Mouse (Mus musculus): ENCODE data around the gene 4933434E20Rik. TPM values are rescaled to one million over a fixed set of nuclear protein-coding genes. Genes with fewer than 3 reads are reported as not detected.

Gene 4933434E20Rik
- 188 TPM in 2 replicates for polyA plus RNA-seq (2015; fragmentation: Nextera tagmentation; extraction: Ambion mirVana)

DNA sequence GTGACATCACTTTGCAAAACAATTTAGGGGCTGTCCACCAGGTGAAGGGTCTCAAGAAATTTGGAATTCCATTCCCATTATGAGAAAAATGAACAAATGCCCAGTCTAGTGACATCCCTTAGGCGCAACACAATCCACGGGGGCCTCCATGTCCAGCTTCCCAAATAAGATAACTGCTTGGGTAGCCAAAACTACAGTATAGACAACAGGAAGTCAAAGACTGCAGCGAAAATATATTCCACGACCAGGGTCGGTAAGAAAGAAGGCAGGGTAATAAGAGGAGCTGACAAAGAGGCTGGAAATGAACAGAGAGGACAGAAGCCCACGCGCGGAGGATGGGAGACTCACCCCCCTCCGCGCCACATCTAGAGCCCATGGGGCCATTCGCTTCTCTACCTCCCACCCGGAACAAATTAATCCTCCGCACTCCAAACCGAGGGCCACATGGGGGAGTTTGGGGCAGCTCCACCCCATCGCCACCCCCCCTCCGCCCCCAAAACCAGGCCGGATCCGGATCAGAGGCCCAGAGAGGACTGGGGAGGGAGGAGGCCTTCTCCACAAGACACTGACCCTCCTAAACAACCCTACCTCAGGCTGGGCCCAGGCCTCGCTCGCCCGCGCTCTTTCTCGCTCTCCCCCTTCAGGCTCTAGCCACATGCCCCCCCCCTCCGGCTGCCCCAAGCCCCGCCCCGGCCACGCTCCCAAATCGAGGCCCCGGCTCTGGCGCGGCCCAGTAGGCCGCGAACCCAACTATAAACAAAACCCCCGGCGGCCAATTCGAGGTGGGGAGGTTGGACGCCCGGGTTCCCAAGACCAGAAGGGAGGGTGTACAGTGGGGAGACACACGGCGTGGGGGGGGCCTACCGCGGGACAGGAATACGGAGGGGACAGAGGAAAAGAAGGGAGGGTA lies at the start of gene 4933434E20Rik:
TSS of gene 4933434E20Rik (plus strand) at position 196 of the 910 bp plus-strand sequence.
- ATAC-seq = peak; percentile 70
- peaks cover 3% of the 10 kb centered on the region; the same call in 1 of the 2 replicates for H3K36me3 ChIP-seq
- peak within 1 kb of the TSS; percentile 81 for H3K4me3 ChIP-seq (replicated peaks)
- H3K9ac ChIP-seq = peak within 1 kb of the TSS; percentile 96
- H3K4me2 ChIP-seq (replicated peaks) = peak within 1 kb of the TSS; percentile 61
- H3K4me1 ChIP-seq (replicated peaks) = peaks cover 2% of the 10 kb centered on the region
- WGBS = under 1% methylated on average over 43 of the region's 43 CpGs
- H3K27me3 ChIP-seq (replicated peaks) = no peaks in the 10 kb centered on the region
- peak within 1 kb of the TSS; percentile 95 for H3K27ac ChIP-seq
- no peaks in the 10 kb centered on the region for H3K9me3 ChIP-seq

DNA sequence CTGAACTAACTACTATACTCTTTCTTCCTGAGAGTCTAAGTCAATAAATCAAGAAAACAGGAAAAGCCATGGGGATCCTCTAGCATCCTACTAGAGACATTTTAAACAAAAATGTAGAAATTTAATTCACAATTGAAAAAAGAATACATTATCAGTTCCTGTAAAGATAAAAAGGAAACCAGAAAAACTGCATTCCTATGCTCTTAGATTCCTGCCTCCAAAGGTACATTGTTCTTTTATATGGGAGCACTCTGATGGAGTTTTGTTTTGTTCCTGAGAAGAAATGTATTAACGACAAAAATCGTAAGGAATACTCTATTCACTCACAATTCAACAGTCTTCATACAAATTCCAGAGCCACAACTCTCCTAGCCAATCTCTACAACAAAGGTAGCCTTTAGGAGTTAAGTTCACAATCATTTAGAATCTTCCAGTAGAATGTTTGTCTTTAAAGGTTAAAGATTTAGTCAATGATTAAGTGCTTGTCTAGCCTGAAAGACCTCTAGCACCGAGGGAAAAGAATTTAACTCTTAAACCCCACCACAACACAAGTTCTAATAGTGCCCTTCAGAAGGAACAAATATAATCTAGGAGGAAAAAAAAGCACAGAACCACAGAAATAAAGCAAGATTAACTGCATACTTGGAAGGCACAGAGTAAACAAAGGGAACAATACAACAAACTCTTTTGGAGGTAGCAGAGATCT lies 47.2 kb upstream of the 4933434E20Rik start:
- no peak overlapping the region for H3K4me3 ChIP-seq (replicated peaks)
- H3K9ac ChIP-seq = no peak overlapping the region
- no peaks in the 10 kb centered on the region for H3K27me3 ChIP-seq (replicated peaks)
- H3K4me2 ChIP-seq (replicated peaks) = no peak overlapping the region
- H3K4me1 ChIP-seq (replicated peaks) = 0 out of 2 replicates have a peak, but pooled peaks cover 2% of the 10 kb centered on the region
- 33% methylated on average over 3 of the region's 3 CpGs for WGBS
- peaks cover 36% of the 10 kb centered on the region for H3K36me3 ChIP-seq
- no peak for ATAC-seq
- H3K9me3 ChIP-seq = no peaks in the 10 kb centered on the region
- H3K27ac ChIP-seq = no peak overlapping the region

DNA sequence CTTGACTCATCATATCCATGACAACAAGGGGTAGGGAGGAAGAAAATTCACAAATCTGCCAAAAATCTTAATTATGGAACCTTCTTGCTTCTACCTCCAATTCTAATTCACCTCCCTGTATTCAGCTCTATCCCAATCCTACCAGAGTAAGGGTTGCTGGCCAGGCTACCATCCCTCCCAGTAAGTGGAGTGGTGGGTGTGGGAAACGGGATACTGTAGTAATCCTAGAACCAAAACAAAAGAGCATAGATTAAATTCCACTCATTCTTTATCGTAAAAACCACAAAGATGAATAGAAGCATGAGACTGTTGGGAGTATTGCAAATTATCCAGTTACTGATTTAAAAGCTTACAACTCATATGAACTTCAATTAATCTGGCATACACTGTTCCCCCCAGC lies 41.1 kb upstream of the 4933434E20Rik start:
- Histone ChIP-seq H3K27ac (no peak overlapping the region), H3K9me3 (no peaks in the 10 kb centered on the region), H3K27me3 (replicated peaks) (no peaks in the 10 kb centered on the region), H3K4me3 (replicated peaks) (no peak overlapping the region), H3K36me3 (peaks cover 57% of the 10 kb centered on the region), H3K4me2 (replicated peaks) (no peak overlapping the region), H3K9ac (no peak overlapping the region), H3K4me1 (replicated peaks) (no peaks in the 10 kb centered on the region)
- WGBS = 73% methylated on average over 2 of the region's 2 CpGs
- ATAC-seq = no peak

DNA sequence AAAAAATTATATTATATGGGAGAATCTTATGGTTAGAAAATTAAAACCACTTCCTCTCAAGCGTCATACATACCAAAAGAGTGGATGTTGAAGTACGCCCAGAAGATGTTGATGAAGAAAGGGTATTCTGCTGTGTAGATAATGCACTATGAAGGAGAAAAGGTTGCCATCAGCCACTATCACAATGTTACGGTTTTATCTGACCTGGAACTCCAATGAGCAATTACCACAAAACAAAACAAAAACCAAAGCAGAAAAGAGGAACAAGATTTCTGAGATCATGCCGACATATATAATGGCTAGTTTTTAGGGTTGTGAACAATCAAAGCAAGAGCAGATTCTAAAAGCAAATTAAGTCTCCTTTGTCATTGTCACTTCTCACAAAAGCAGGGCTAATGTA lies 34.8 kb upstream of the 4933434E20Rik start:
- no peak overlapping the region for H3K27ac ChIP-seq
- no peak overlapping the region for H3K9ac ChIP-seq
- peaks cover 61% of the 10 kb centered on the region for H3K36me3 ChIP-seq
- no peaks in the 10 kb centered on the region for H3K27me3 ChIP-seq (replicated peaks)
- no peaks in the 10 kb centered on the region for H3K9me3 ChIP-seq
- no peak overlapping the region for H3K4me3 ChIP-seq (replicated peaks)
- no peak overlapping the region for H3K4me2 ChIP-seq (replicated peaks)
- WGBS = 98% methylated on average over 4 of the region's 4 CpGs
- no peak for ATAC-seq
- no peaks in the 10 kb centered on the region for H3K4me1 ChIP-seq (replicated peaks)

DNA sequence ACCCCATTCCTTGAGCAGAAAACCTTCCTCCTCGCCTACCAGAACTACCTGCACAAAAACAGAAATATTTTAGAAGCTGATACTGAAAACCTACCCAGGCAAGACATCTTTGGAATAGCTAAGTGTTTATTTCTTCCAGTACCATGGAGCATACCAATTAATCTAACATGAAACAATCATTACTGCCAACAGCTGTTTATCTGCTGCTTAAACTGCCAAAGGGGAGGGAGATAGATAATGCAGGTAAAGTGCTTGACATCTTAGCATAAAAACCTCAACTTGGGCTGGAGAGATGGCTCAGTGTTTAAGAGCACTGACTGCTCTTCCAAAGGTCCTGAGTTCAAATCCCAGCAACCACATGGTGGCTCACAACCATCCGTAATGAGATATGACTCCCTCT lies 16.8 kb upstream of the 4933434E20Rik start:
- no peaks in the 10 kb centered on the region for H3K9me3 ChIP-seq
- ATAC-seq = no peak
- H3K4me2 ChIP-seq (replicated peaks) = no peak overlapping the region
- no peaks in the 10 kb centered on the region for H3K4me1 ChIP-seq (replicated peaks)
- WGBS = 94% methylated on average over 2 of the region's 2 CpGs
- no peak overlapping the region for H3K27ac ChIP-seq
- no peak overlapping the region for H3K4me3 ChIP-seq (replicated peaks)
- H3K27me3 ChIP-seq (replicated peaks) = no peaks in the 10 kb centered on the region
- H3K9ac ChIP-seq = no peak overlapping the region
- peaks cover 14% of the 10 kb centered on the region; the same call in 1 of the 2 replicates for H3K36me3 ChIP-seq

DNA sequence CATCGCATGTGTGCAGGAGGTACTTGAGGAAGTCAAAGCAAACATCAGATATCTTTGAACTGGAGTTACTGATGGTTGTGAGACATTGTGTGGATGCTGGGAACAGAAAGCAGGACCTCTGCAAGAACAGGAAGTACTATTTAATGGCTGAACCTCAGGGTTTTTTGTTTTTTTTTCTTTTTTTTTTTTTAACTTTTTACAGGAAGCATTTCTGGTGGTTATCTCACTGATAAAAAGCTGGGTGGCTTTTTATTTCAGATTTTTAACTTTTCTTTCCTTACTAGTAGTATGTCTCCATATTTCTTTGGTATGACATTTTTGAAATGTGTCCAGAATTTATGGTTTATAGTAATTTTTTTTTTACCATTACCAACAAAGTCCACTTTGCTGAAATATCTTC lies 15.2 kb upstream of the 4933434E20Rik start:
- H3K9me3 ChIP-seq = no peaks in the 10 kb centered on the region
- no peaks in the 10 kb centered on the region for H3K27me3 ChIP-seq (replicated peaks)
- no peak overlapping the region for H3K9ac ChIP-seq
- no peak overlapping the region for H3K4me2 ChIP-seq (replicated peaks)
- H3K4me1 ChIP-seq (replicated peaks) = no peaks in the 10 kb centered on the region
- H3K4me3 ChIP-seq (replicated peaks) = no peak overlapping the region
- peaks cover 14% of the 10 kb centered on the region; the same call in 1 of the 2 replicates for H3K36me3 ChIP-seq
- WGBS = 97% methylated on average over 1 of the region's 1 CpGs
- ATAC-seq = no peak
- H3K27ac ChIP-seq = no peak overlapping the region

DNA sequence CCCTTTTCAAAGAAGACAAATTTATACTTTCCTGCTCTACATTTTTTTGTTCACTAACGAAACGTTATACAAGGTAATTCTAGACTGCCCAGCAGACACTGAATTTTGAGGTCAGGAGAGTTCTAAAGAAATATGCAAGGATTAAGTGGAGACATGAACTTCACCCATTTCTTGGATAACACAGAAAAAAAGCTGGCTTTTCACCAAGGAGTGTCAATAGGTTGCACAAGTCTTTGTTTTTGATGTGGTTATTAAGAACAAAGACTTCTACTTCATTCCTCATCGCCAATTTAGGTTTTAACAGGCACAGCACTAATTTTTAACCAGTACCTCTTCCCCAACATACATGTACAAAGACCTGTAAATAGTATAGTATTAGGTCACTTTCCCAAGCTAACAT lies 1.7 kb upstream of the 4933434E20Rik start:
- Histone ChIP-seq H3K4me2 (replicated peaks) (no peak overlapping the region), H3K27ac (no peak overlapping the region), H3K36me3 (no peaks in the 10 kb centered on the region), H3K4me3 (replicated peaks) (no peak overlapping the region), H3K9me3 (no peaks in the 10 kb centered on the region), H3K27me3 (replicated peaks) (no peaks in the 10 kb centered on the region), H3K4me1 (replicated peaks) (no peaks in the 10 kb centered on the region; the same call in none of the 2 replicates), H3K9ac (no peak overlapping the region)
- WGBS = 59% methylated on average over 3 of the region's 3 CpGs
- no peak for ATAC-seq

DNA sequence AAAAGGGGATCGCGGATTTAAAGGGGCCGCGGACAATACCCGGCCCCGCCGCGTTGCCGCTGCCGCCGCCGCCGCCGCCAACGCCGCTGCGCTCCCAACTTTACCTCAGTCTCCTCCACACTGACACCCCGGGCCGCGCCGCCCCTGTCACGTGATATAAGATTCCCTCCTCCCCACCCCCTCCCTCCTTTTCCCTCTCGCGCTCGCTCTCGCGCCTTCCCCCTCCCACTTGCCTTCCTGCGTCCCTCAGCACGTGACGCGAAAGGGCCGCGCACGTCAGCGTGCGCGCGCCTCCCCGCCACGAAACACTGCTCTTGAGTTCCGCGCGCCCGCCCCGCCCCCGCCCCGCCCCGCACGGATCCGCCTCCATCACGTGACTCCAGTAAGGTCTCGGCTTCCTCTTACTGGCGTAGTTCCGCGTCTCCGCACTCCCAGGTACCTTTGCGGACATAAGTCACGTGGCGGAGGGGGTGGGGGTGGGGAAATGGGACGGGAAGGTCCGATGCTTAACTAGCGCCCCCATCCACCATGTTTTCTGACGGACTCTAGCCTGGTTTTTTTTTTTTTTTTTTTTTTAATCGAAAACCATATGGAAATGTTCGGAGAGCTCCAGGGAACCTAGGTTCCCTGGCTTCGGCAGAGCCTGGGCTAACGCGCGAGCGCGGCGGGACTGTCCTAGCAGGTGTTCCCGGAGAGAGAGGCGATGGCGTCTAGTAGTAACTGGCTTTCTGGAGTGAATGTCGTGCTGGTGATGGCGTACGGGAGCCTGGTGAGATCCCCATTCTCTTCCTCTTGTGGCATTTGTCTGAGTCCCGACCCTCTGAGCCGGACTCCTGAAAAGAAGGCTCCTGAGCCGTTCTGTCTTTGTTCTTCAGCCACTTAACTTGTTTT lies 1.2 kb downstream of the 4933434E20Rik start, which contains the start of gene Ubap2l:
TSS of gene Ubap2l (minus strand) at position 278 of the 891 bp plus-strand sequence.
- peaks cover 2% of the 10 kb centered on the region for H3K4me1 ChIP-seq (replicated peaks)
- H3K27ac ChIP-seq = peak within 1 kb of the TSS; percentile 95
- peak within 1 kb of the TSS; percentile 61 for H3K4me2 ChIP-seq (replicated peaks)
- no peaks in the 10 kb centered on the region for H3K9me3 ChIP-seq
- H3K27me3 ChIP-seq (replicated peaks) = no peaks in the 10 kb centered on the region
- WGBS = under 1% methylated on average over 80 of the region's 81 CpGs
- peak within 1 kb of the TSS; percentile 81 for H3K4me3 ChIP-seq (replicated peaks)
- peak within 1 kb of the TSS; percentile 96 for H3K9ac ChIP-seq
- ATAC-seq = peak; percentile 95
- H3K36me3 ChIP-seq = peaks cover 4% of the 10 kb centered on the region; the same call in 1 of the 2 replicates

DNA sequence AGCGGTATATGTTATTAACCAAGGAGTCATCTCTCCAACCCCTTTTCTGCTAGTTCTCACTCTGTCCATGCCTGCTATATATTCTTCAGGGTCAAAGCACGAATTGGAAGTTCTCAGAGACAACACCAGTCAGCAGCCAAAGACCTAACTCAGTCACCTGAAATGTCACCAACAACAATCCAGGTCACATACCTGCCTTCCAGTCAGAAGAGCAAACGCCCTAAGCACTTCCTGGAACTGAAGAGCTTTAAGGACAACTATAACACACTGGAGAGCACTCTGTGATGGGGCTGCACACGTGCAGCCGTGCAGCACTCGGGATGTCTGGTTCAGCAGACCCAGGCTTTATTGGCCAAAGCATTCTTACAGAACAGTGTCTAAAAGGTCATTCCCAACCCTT lies 10.1 kb downstream of the 4933434E20Rik start:
- H3K27ac ChIP-seq = no peak overlapping the region
- 92% methylated on average over 6 of the region's 6 CpGs for WGBS
- no peaks in the 10 kb centered on the region for H3K4me1 ChIP-seq (replicated peaks)
- no peaks in the 10 kb centered on the region for H3K9me3 ChIP-seq
- no peak overlapping the region for H3K4me2 ChIP-seq (replicated peaks)
- H3K27me3 ChIP-seq (replicated peaks) = no peaks in the 10 kb centered on the region
- peaks cover 14% of the 10 kb centered on the region for H3K36me3 ChIP-seq
- ATAC-seq = no peak
- no peak overlapping the region for H3K9ac ChIP-seq
- no peak overlapping the region for H3K4me3 ChIP-seq (replicated peaks)

DNA sequence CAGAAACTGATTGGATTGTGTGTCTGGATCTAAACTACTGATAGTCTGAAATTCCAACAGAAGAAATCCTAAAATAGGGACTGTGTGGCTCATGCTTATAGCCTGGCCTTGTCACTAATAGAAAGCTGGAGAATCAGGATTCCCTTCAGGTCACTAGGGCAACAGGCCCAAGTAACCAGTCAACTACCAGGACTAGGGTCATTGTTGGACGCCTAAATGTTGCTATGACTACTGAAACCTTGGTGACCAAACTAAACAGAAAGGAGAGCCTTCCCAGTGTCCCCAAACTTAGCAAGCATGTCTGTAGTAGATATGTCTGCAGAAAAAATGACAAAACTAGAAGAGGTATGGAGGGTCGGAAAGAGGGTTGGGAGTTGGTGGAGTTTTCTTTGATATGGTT lies 11.1 kb downstream of the 4933434E20Rik start:
- Histone ChIP-seq H3K4me1 (replicated peaks) (no peaks in the 10 kb centered on the region), H3K4me2 (replicated peaks) (no peak overlapping the region), H3K27ac (no peak overlapping the region), H3K9me3 (no peaks in the 10 kb centered on the region), H3K9ac (no peak overlapping the region), H3K36me3 (peaks cover 12% of the 10 kb centered on the region), H3K4me3 (replicated peaks) (no peak overlapping the region), H3K27me3 (replicated peaks) (no peaks in the 10 kb centered on the region)
- WGBS = 70% methylated on average over 2 of the region's 2 CpGs
- ATAC-seq = no peak

DNA sequence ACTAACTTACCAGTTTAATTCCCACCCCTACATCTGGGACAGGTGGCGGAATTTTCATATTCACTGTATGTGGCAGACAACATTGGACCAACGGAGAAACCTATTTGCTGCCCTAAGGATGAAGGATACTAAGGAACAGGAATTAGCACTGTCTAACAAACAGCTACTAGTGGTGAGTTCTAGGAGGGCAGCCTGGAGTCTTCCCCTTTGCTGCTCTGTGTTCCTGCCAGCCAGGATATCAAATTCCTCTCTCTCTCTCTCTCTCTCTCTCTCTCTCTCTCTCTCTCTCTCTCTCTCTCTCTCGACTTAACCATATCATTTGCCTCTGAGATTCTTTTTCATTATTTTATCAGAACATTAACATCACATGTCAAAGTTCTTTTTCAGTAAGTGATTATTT lies 12.9 kb downstream of the 4933434E20Rik start:
- Histone ChIP-seq H3K27me3 (replicated peaks) (no peaks in the 10 kb centered on the region), H3K27ac (no peak overlapping the region), H3K4me2 (replicated peaks) (no peak overlapping the region), H3K4me1 (replicated peaks) (no peaks in the 10 kb centered on the region), H3K36me3 (peaks cover 9% of the 10 kb centered on the region), H3K9ac (no peak overlapping the region), H3K9me3 (no peaks in the 10 kb centered on the region), H3K4me3 (replicated peaks) (no peak overlapping the region)
- ATAC-seq = no peak
- 81% methylated on average over 3 of the region's 3 CpGs for WGBS

Measured in intestine, embryonic 15.5 days (tissue).